Mouse (Mus musculus): ENCODE measurements around the gene Ociad1.

The Ociad1 gene

DNA sequence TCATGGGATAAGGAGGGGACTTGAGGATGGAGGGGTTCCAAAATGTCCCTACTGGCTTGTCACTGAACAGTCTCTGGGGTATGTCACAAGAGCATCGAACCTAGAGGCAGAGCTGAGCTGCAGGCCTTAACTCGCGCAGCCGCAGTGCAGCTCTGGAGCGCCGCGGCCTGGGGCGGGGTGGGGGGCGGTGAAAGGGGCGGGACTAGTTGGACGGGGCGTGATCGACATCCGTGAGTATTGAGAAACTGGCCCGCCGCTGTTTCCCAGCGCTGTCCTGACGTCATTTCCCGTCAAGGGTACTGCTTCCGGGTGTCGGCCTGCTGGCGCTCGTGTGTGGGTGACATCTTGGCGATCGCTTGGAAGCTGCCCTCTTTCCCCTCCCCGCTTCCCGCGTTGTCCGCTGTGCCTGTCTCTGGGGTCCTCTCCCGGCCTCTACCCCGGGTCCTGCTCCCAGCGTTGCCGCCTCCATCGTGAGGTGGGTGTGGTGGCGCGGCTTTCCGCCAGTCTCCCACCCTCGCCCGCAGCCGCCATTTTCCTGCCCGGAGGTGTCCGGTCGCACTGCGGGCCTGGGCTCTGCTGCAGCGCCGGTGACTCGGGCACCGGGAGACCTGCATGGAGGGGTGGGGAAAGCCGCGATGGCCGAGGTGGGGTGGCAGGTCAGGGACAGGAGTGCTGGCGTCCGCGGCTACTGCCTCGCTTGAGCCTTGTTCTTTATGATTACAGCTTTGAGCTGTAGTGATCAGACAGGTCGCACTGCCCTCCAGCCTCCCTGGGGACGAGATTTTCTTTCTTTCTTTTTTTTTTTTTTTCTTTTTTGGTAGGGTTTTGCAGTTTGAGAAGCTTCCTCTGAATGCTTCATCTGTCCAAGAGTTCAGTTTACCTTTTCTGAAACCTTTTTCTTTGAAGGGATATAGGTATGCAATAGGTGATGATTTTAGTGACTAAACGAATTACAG, at the start of gene Ociad1:
TSS of gene Ociad1 (plus strand) at position 283 of the 956 bp plus-strand sequence.
- peak; percentile 97 for DNase-seq

DNA sequence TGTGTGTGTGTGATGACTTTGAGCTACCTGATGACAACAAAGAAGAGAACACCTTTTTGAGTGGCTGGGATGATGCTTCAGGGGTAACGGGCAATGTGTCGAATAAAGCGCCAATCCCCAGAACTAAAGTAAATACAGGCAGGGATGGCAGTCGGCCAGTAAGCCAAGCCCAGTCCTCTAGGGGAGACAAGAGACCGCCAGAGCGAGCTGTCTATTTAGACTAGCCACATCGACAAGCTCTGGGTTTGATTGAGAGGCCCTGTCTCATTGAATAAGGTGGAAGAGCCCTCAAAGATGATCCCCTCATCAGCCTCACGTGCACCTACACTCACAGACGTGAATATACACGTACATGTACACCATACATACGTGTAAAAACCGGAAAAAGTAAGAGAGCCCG, 48.2 kb upstream of the Ociad1 start:
- DNase-seq: no peak

DNA sequence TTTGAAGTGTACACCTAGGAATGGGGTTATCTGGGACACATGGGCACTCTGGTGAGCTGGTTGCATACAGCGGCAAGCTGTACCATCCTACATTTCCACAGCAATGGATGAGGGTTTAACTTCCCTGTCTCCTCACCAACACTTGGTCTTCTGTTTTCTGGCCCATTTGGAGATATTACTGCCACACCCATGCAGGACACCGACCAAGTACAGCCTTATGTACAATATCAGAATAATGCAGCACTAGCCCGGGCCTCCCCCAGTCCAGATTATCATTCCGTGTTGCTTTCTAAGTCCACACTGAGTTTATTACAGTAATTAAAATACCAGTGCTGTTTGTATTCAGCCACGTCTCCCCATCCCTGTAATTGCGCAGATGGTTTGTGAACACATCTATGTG, 46.2 kb upstream of the Ociad1 start:
- DNase-seq: no peak

GRCm38 (mm10) chr5:73248211-73248610, 44.4 kb upstream of the Ociad1 start:
- no peak for DNase-seq

GRCm38 (mm10) chr5:73249341-73249740, 43.2 kb upstream of the Ociad1 start:
- no peak for DNase-seq

- no peak for DNase-seq
Measured at GRCm38 (mm10) chr5:73252739-73253138, 39.8 kb upstream of the Ociad1 start.

DNA sequence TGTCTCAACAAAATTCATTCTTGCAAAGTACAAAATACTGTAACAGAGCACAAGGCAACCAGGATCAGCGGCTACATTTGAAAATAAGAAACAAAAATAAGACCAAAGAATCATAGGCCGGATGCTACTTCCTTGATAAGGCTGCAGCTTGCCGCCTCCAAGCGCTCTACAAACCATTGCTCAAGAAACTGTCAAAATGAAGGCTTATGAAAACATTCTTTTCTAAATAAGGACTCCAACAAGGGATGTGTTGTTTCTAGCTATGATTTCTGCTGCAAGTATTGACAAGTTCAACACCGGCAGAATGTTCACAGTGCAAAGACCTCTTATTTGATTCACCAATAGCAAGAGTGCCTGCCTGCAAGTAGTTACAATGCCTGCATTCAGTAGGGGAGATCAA, 37.9 kb upstream of the Ociad1 start:
- DNase-seq: no peak

- DNase-seq: peak; percentile 66
Measured at GRCm38 (mm10) chr5:73255321-73256251, 37.0 kb upstream of the Ociad1 start.

DNA sequence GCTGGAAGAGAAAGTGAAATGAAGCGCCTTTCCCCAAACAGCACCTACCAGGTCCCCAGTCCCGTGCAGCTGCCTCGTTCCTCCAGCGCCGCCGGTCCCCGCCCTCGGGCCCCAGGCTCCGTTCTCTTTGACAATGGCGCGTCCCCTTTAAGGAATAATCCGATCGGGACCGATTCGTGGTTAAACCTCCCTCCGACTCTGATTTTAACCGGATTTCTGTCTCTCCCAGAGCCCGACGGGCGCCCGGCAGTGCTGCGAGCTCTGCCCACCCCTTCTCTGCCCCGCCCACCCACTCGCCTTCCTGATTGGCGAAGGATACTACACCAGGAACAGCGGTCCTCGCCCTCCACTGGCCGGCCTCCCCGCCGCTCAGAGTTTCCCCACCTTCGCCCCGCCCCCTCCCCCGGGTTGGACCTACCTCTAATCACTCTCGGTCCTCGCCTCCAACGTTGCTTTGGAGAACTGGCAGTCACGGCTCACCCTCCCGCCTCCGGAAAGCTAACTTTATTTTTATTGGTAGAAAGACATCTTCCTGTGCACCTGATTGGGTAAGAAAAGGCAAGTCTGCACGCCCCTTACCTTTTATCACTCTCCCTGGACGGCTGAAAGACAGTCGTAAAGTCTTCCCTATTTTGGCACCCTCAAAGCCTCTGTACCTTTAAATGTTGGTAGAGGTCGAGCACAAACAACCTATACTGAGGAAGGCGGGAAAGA, 36.1 kb upstream of the Ociad1 start, which contains the start of gene Fryl:
TSS of gene Fryl (minus strand) at position 268 of the 714 bp plus-strand sequence.
- peak; percentile 96 for DNase-seq

DNA sequence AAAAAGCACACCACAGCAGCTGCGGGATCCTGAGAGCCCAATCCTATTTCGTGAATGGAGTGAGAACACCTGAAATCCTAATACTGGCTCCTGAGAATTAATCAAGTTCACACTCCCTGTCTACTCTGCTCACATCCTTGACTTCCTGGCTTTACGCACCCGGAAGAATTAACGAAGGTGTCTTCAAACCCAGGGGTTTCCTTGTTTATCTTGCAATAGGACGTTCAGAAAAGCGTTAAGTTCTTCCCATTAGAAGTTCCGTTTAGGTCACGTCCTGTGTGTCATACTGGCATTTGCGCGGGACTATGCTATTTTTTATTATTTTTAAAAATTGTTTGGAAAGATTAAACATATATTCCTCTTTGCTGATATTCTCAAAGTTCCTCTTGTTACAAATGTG, 35.5 kb upstream of the Ociad1 start:
- DNase-seq: no peak

DNA sequence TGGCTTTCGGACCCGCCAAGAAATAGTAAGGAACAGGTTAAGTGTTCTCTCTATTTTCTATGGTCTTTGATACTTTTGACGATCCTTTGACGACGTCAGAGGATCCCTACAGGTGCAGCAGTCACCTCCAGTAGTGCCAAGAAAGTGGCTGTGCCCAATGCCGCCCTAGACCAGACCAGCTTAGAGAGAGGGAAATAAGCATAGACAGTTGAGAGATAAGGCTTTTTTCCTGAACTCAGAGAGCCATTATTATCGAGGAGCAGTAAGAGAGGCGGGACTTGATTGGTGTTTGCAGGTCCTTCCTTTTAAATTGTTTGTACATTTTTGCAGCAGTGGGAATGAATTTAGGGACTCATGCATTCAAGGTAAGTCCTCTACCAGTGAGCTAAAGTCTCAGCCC, 34.9 kb upstream of the Ociad1 start:
- no peak for DNase-seq

DNA sequence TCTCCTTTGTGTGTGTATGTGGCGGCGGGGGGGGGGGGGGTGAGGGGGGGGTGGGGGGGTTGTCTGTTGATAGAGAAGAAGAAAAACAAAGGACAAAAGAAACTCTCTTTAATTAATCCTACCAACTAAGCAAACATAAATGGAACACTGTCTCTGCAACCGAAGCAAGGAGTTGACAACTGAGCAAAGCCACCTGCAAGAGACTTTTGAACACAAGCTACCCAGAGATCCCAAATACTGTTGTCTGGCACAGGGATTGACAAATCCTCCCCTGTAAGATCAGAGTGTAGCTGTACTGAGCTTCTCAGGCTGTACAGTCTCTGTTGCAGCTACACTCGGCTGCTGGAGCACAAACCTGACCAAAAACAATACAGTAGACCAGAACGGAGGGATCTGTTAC, 28.5 kb upstream of the Ociad1 start:
- DNase-seq: no peak

GRCm38 (mm10) chr5:73265460-73265859, 27.1 kb upstream of the Ociad1 start:
- DNase-seq: no peak

- no peak for DNase-seq
Measured at GRCm38 (mm10) chr5:73268636-73269213, 23.9 kb upstream of the Ociad1 start.

DNA sequence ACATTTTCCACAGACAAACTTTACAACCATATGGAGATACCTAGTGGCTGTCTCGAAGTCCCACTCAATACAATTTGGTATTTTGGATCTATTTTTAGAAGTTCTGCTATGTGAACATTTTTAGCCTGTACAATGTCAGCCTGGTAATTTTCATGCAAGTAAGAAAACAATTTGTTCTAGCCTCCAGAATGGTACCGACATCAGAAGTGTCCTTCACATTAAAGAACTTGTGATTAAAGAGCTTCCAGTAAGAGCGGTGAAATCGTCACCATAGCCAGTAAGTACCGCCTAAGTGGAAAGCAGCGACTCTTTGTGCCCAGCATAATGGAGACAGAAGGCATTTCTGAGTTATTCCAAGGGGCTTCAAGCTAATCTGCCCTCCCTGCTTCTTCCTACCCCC, 22.0 kb upstream of the Ociad1 start:
- DNase-seq: no peak

- DNase-seq: no peak
Measured at GRCm38 (mm10) chr5:73273171-73273570, 19.4 kb upstream of the Ociad1 start.

DNA sequence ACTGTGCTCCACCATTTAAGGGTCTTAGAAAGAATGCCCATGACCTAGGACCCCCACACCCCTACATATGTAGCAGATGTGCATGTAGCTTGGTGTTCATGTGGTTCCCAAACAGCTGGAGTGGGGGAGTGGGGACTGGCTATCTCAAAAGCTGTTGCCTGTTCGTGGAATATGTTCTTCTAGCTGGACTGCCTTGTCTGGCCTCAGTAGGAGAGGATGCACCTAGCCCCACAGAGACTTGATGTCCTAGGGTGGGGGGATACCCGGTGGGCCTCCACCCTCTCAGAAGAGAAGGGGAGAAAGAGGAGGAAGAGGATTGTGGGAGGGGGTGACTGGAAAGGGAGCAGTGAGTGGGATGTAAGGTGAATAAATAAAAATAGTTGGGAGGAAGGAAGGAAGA, 17.6 kb upstream of the Ociad1 start:
- no peak for DNase-seq

DNA sequence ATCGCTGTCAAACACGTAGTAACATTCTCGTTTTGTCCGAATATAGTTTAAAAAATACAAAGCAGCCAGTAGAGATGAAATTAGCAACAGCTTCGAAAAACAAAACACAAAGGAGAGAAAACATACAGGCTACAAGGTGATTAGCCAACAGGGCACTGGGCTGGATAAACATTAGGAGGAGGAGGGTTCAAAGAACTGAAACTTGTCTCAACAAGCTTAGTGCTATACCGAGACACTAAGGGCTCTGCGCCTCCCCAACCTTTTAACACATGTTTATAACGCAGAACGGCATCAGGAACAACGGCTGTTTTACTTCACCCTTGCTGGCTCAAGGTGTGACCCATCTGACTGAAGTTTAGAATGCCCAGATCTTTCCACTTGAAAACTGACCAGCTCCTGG, 13.4 kb upstream of the Ociad1 start:
- no peak for DNase-seq

- no peak for DNase-seq
Measured at GRCm38 (mm10) chr5:73279732-73280566, 12.6 kb upstream of the Ociad1 start.

GRCm38 (mm10) chr5:73280567-73280850, 12.1 kb upstream of the Ociad1 start:
- no peak for DNase-seq

- no peak for DNase-seq
Measured at GRCm38 (mm10) chr5:73284046-73284445, 8.5 kb upstream of the Ociad1 start.
